In the genomic region with DNA sequence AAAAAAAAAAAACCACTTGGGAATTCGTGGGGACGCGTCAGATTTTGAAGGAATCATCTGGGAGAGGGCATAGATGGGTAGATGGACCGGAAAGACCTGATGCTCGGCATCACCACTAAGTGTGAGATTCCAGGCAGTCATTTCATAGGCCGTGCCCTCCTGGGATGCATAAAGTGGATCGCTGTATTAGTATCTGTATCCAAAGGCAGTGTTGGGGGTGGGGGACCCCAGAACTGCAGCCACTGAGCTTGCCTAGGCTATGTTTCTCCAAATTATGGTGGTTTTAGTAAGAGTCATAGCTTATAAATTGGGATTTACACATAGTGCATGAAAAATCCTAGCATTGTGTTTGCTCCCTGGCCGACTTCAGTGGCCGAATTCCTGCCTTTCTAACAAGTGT, we compare ENCODE assay signal across 13 mouse cellular contexts. TPM values are rescaled to one million over a fixed set of nuclear protein-coding genes. Genes with fewer than 3 reads are reported as not detected.
DNase-seq lines count a peak whose midpoint lies in the region; ATAC-seq lines count a peak whose summit lies in the region.
"Had no signal": no experiment of that assay in that cellular context is flagged by ENCODE, and none has a peak within 500 bp of the region (broad histone marks: within the 10 kb centered on the region; RNA-seq: fewer than 3 reads in every experiment).

No protein-coding gene starts in this region.

- DNase-seq in layer of hippocampus, adult 11-12 months (ENCODE audit: low spot score): peak; percentile 10
- DNase-seq in layer of hippocampus, adult 9-10 months (ENCODE audit: low spot score): no peak
- peak; percentile 48 for DNase-seq in cerebellum, adult 9-11 months
- no peak for DNase-seq in thymus, postnatal 14 days
- no peak for DNase-seq in urinary bladder, postnatal 36 days (ENCODE audit: low spot score in 2 of 2)
- DNase-seq: heart, adult 11 months had no signal

- peaks cover 40% of the 10 kb centered on the region for H3K4me1 ChIP-seq in hindbrain, embryonic 12.5 days
- peaks cover 21% of the 10 kb centered on the region; the same call in 1 of the 2 replicates for H3K4me1 ChIP-seq in neural tube, embryonic 12.5 days
- peaks cover 9% of the 10 kb centered on the region for H3K4me1 ChIP-seq in kidney, embryonic 15.5 days
- H3K4me1 ChIP-seq: lung, embryonic 15.5 days had no signal

- H3K4me3 ChIP-seq in hindbrain, embryonic 12.5 days: peak overlapping the region; percentile 9; the same call in 1 of the 2 replicates
- no peak overlapping the region for H3K4me3 ChIP-seq in neural tube, embryonic 12.5 days
- H3K4me3 ChIP-seq in kidney, embryonic 15.5 days (replicated peaks): no peak overlapping the region
- H3K4me3 ChIP-seq: erythroblast, embryonic 14.5 days; lung, embryonic 15.5 days had no signal

- no peaks in the 10 kb centered on the region for H3K36me3 ChIP-seq in hindbrain, embryonic 12.5 days
- H3K36me3 ChIP-seq in neural tube, embryonic 12.5 days: no peaks in the 10 kb centered on the region
- no peaks in the 10 kb centered on the region for H3K36me3 ChIP-seq in kidney, embryonic 15.5 days
- H3K36me3 ChIP-seq: lung, embryonic 15.5 days had no signal

- H3K27me3 ChIP-seq in hindbrain, embryonic 12.5 days: no peaks in the 10 kb centered on the region
- H3K27me3 ChIP-seq in neural tube, embryonic 12.5 days (replicated peaks): no peaks in the 10 kb centered on the region
- peaks cover 56% of the 10 kb centered on the region for H3K27me3 ChIP-seq in kidney, embryonic 15.5 days

- WGBS in hindbrain, embryonic 12.5 days: 61% methylated on average over 9 of the region's 9 CpGs
- 55% methylated on average over 9 of the region's 9 CpGs for WGBS in neural tube, embryonic 12.5 days
- 68% methylated on average over 9 of the region's 9 CpGs for WGBS in kidney, embryonic 15.5 days

- H3K9ac ChIP-seq in hindbrain, embryonic 12.5 days: no peak overlapping the region; the same call in 1 of the 2 replicates
- no peak overlapping the region for H3K9ac ChIP-seq in neural tube, embryonic 12.5 days
- H3K9ac ChIP-seq in kidney, embryonic 15.5 days: no peak overlapping the region
- H3K9ac ChIP-seq: lung, embryonic 15.5 days had no signal

- no peaks in the 10 kb centered on the region for H3K9me3 ChIP-seq in hindbrain, embryonic 12.5 days (replicated peaks)
- H3K9me3 ChIP-seq in neural tube, embryonic 12.5 days: no peaks in the 10 kb centered on the region
- H3K9me3 ChIP-seq in kidney, embryonic 15.5 days (replicated peaks): no peaks in the 10 kb centered on the region
- H3K9me3 ChIP-seq: lung, embryonic 15.5 days had no signal

- no peak overlapping the region for H3K27ac ChIP-seq in hindbrain, embryonic 12.5 days
- H3K27ac ChIP-seq in neural tube, embryonic 12.5 days: no peak overlapping the region
- no peak overlapping the region for H3K27ac ChIP-seq in kidney, embryonic 15.5 days
- H3K27ac ChIP-seq: lung, embryonic 15.5 days had no signal

- peak overlapping the region; percentile 64 for H3K4me2 ChIP-seq in hindbrain, embryonic 12.5 days (replicated peaks)
- peak overlapping the region; percentile 69 for H3K4me2 ChIP-seq in neural tube, embryonic 12.5 days (replicated peaks)
- no peak overlapping the region for H3K4me2 ChIP-seq in kidney, embryonic 15.5 days
- H3K4me2 ChIP-seq: lung, embryonic 15.5 days had no signal

- no peak for ATAC-seq in hindbrain, embryonic 12.5 days (ENCODE audit: low FRiP score)
- ATAC-seq in neural tube, embryonic 12.5 days (ENCODE audit: low FRiP score, low read depth): no peak
- no peak for ATAC-seq in kidney, embryonic 15.5 days (replicated peaks; ENCODE audit: low FRiP score)
- ATAC-seq: Patski had no signal

RNA-seq across cellular contexts. Expression of a gene that starts 2.1 kb away (rescaled TPM):
- polyA plus RNA-seq in hindbrain, embryonic 12.5 days (2016; fragmentation: Nextera tagmentation; extraction: Ambion mirVana): 22.4 and 24.1 TPM in 2 replicates
- polyA plus RNA-seq in neural tube, embryonic 12.5 days (2016; fragmentation: Nextera tagmentation; extraction: Ambion mirVana): 19.9 and 21.7 TPM in 2 replicates
- 0.53 and 0.70 TPM in 2 replicates for polyA plus RNA-seq in kidney, embryonic 15.5 days (2015; fragmentation: Nextera tagmentation; extraction: Ambion mirVana)
- polyA plus RNA-seq: C2C12; erythroblast, embryonic 14.5 days; Patski had no signal

Comparison
In these comparisons a context has a peak if more than half of its experiments do, and no peak if none do; other contexts are left out.
1. DNase-seq: peak in layer of hippocampus, adult 11-12 months (single experiment) and cerebellum, adult 9-11 months (single experiment); none in layer of hippocampus, adult 9-10 months (single experiment), thymus, postnatal 14 days (single experiment) and urinary bladder, postnatal 36 days (0 of 2).
2. RNA of a gene that starts 2.1 kb away (polyA plus RNA-seq): 22.4 to 24.1 TPM in hindbrain, embryonic 12.5 days and 19.9 to 21.7 TPM in neural tube, embryonic 12.5 days; 0.53 to 0.70 TPM in kidney, embryonic 15.5 days; every median in the first group is over 10 times any median in the second.